Mouse (Mus musculus) heart, adult 11 months (tissue): ENCODE results near the gene Srrm4.

Experiments
- DNase-seq: peaks from one replicate; pipeline ENCODE4 v3.0.0; 2022

The Srrm4 gene

GRCm38 (mm10) chr5:116400042-116400730 lies 191.4 kb downstream of the Srrm4 start:
- peak; percentile 56 for DNase-seq

DNA sequence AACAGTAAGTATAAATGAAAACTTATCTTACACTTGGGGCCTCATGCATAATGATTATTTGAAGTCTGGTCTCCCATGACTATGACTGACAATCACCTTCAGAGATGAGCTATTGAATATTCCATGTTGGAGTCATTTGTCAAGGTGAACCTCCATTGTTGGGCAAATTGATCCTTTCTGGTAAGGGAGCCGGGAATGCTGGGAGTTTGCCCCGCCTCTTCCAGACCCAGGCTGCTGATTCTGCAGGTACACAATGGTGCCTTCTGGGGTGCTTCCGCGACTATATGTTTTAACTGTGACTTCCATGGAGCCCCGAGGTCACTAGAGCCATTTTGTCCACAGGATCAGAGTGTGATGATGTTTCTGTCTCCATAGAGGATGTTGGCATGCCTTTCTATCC lies 195.5 kb downstream of the Srrm4 start:
- DNase-seq: no peak

GRCm38 (mm10) chr5:116392603-116393002 lies 199.0 kb downstream of the Srrm4 start:
- peak; percentile 97 for DNase-seq

GRCm38 (mm10) chr5:116389856-116390542 lies 201.6 kb downstream of the Srrm4 start:
- peak; percentile 91 for DNase-seq

DNA sequence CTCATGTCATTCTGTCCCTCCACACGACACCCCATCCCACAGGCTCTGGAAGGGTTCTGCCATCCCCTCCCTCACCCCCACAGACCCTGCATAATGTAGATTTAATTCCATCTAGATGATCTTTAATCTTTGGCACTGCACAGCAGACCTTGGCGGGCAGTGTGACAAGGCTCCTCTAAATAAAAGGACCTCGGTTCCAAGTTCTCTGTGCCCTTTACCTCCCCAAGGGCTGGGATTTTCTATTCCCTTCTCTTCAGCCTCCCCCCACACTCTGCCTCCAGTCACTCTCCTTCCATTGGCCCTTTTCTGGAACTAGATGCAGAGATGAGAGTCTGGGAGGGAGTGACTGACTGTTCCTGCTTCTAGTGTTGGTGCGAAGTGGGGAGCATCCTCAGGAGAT lies 202.3 kb downstream of the Srrm4 start:
- DNase-seq: no peak
